In genomic region chr9:119107566-119107965, GRCm38 (mm10) we compare ENCODE assay signal across 10 mouse cellular contexts. TPM values are rescaled to one million over a fixed set of nuclear protein-coding genes. Genes with fewer than 3 reads are reported as not detected.
DNase-seq lines count a peak whose midpoint lies in the region; ATAC-seq and TF ChIP-seq lines count a peak whose summit lies in the region.
"Had no signal": no experiment of that assay in that cellular context is flagged by ENCODE, and none has a peak within 500 bp of the region (broad histone marks: within the 10 kb centered on the region; RNA-seq: fewer than 3 reads in every experiment).

No protein-coding gene starts in this region.

- H3K4me3 ChIP-seq in layer of hippocampus, adult 2 months = no peak overlapping the region
- no peak overlapping the region for H3K4me3 ChIP-seq in E14TG2a.4 (replicated peaks; ENCODE audit: low read length)
- no peak overlapping the region for H3K4me3 ChIP-seq in forebrain, embryonic 15.5 days
- no peak overlapping the region for H3K4me3 ChIP-seq in cerebellum, adult 2 months (replicated peaks; ENCODE audit: insufficient read depth, low read depth, low read length)
- H3K4me3 ChIP-seq: erythroblast, embryonic 14.5 days; limb, embryonic 12.5 days had no signal

- in situ Hi-C loops in Patski (cut with MboI; ENCODE audit: low pct_unique_long_range_greater_than_20kb) = loop anchor here (5.0 kb wide), 1 partner anchor 90 kb away; no protein-coding TSS in a partner anchor

- WGBS in forebrain, embryonic 15.5 days = 88% methylated on average over 4 of the region's 4 CpGs
- WGBS in cerebellum, adult 2 months = 67% methylated on average over 4 of the region's 4 CpGs

- no peak for ATAC-seq in Patski
- ATAC-seq in forebrain, embryonic 15.5 days (replicated peaks) = no peak

- POLR2A ChIA-PET in Patski (lab: Charles Lee) = no interaction called here

- H3K27ac ChIP-seq in layer of hippocampus, adult 2 months = no peak overlapping the region
- H3K27ac ChIP-seq in forebrain, embryonic 15.5 days (replicated peaks) = no peak overlapping the region
- H3K27ac ChIP-seq in cerebellum, adult 2 months (ENCODE audit: insufficient read depth, low read length) = no peak overlapping the region
- H3K27ac ChIP-seq: limb, embryonic 12.5 days had no signal

- no peak overlapping the region for H3K4me2 ChIP-seq in forebrain, embryonic 15.5 days (replicated peaks)
- H3K4me2 ChIP-seq: limb, embryonic 12.5 days had no signal

- H3K9ac ChIP-seq in forebrain, embryonic 15.5 days (replicated peaks) = no peak overlapping the region
- H3K9ac ChIP-seq: limb, embryonic 12.5 days had no signal

- no peak for TF ChIP-seq POLR2A in cerebellum, adult 2 months (IDR thresholded peaks at IDR 0.05; ENCODE audit: borderline replicate concordance, insufficient read depth, low read length)

- H3K36me3 ChIP-seq in E14TG2a.4 (ENCODE audit: insufficient read depth, low read length) = no peaks in the 10 kb centered on the region
- H3K36me3 ChIP-seq in forebrain, embryonic 15.5 days = no peaks in the 10 kb centered on the region
- H3K36me3 ChIP-seq: limb, embryonic 12.5 days had no signal

- peaks cover 38% of the 10 kb centered on the region for H3K4me1 ChIP-seq in E14TG2a.4 (replicated peaks; ENCODE audit: low read depth, low read length)
- peaks cover 4% of the 10 kb centered on the region for H3K4me1 ChIP-seq in forebrain, embryonic 15.5 days
- H3K4me1 ChIP-seq in cerebellum, adult 2 months (ENCODE audit: control insufficient read depth, insufficient read depth, low read length) = no peaks in the 10 kb centered on the region

- H3K27me3 ChIP-seq in E14TG2a.4 (ENCODE audit: insufficient read depth, low read length) (peaks cover 18% of the 10 kb centered on the region), Patski (no peaks in the 10 kb centered on the region)
- no peaks in the 10 kb centered on the region for H3K27me3 ChIP-seq in forebrain, embryonic 15.5 days
- H3K27me3 ChIP-seq in cerebellum, adult 2 months (ENCODE audit: control insufficient read depth, insufficient read depth, low read length) = no peaks in the 10 kb centered on the region

- TF ChIP-seq CTCF in layer of hippocampus, adult 2 months (conservative IDR thresholded peaks at IDR 0.05) = peak; percentile 76
- TF ChIP-seq CTCF in E14TG2a.4 (conservative IDR thresholded peaks at IDR 0.05; ENCODE audit: low read length) (peak; percentile 85), Patski (IDR thresholded peaks at IDR 0.05) (peak; percentile 87)
- no peak for TF ChIP-seq CTCF in cerebellum, adult 2 months (IDR thresholded peaks at IDR 0.05; ENCODE audit: borderline replicate concordance, insufficient read depth, low read depth, low read length)

- CTCF ChIA-PET in Patski (lab: Charles Lee) = interaction anchor here (0.8 to 1.5 kb wide), 4 partner anchors 10 to 125 kb away, joined by 3 to 4 read pairs (median 3); partner anchors contain the start of gene Gm47289

- DNase-seq in layer of hippocampus, adult 2 months (ENCODE audit: low spot score in 2 of 2) = no peak
- DNase-seq in layer of hippocampus, adult 8-10 months (ENCODE audit: low spot score in 2 of 2) = no peak
- DNase-seq in Patski (ENCODE audit: low read depth, low spot score) = no peak
- DNase-seq in induced T-regulatory cell, adult 2 months (ENCODE audit: low read depth) = peak; percentile 55
- no peak for DNase-seq in cerebellum, adult 2 months

- no peaks in the 10 kb centered on the region for H3K9me3 ChIP-seq in E14TG2a.4 (ENCODE audit: low read length)
- H3K9me3 ChIP-seq in forebrain, embryonic 15.5 days = no peaks in the 10 kb centered on the region

RNA-seq across cellular contexts. Expression of gene Dlec1, which starts 5.3 kb away (rescaled TPM):
- 1 to 10 TPM; 3.0 to 3.3 TPM for total RNA-seq in layer of hippocampus, adult 2 months (2021)
- 10 to 100 TPM in 1 of 4 experiments, 1 to 10 TPM in 3; 2.9 to 10.3 (median 3.9) TPM for total RNA-seq in layer of hippocampus, adult 8-10 months (2022)
- polyA plus RNA-seq in Patski (2021) = 8.7 TPM
- polyA plus RNA-seq in forebrain, embryonic 15.5 days (2015; fragmentation: Nextera tagmentation; extraction: Ambion mirVana) = 0.36 and 1.00 TPM in 2 replicates
- polyA plus RNA-seq in cerebellum, adult 2 months (2012; rRNA removed) = 1.2 and 2.1 TPM in 2 replicates
- total RNA-seq: neutrophil, adult 5-6 weeks had no signal
- polyA plus RNA-seq: erythroblast, embryonic 14.5 days had no signal

RNA-seq across cellular contexts. Expression of gene Plcd1, which starts 14.3 kb away (rescaled TPM):
- 10 to 100 TPM; 10.7 to 11.7 TPM for total RNA-seq in layer of hippocampus, adult 2 months (2021)
- total RNA-seq in layer of hippocampus, adult 8-10 months (2022) = 10 to 100 TPM in 3 of 4 experiments, 1 to 10 TPM in 1; 9.7 to 13.7 (median 12.2) TPM
- polyA plus RNA-seq in Patski (2021) = 57.9 TPM
- polyA plus RNA-seq in forebrain, embryonic 15.5 days (2015; fragmentation: Nextera tagmentation; extraction: Ambion mirVana) = 11.7 and 14.6 TPM in 2 replicates
- polyA plus RNA-seq in cerebellum, adult 2 months (2012; rRNA removed) = 14.7 and 16.3 TPM in 2 replicates

RNA-seq across cellular contexts. Expression of gene Acaa1b, which starts 49.3 kb away (rescaled TPM):
- total RNA-seq in layer of hippocampus, adult 2 months (2021) = 1 to 10 TPM; 1.6 TPM
- 1 to 10 TPM in 3 of 4 experiments, under 1 TPM in 1; 1.00 to 2.0 (median 1.5) TPM for total RNA-seq in layer of hippocampus, adult 8-10 months (2022)
- 7.9 TPM for polyA plus RNA-seq in Patski (2021)
- polyA plus RNA-seq in forebrain, embryonic 15.5 days (2015; fragmentation: Nextera tagmentation; extraction: Ambion mirVana) = 1.4 and 1.8 TPM in 2 replicates
- 0.52 and 1.2 TPM in 2 replicates for polyA plus RNA-seq in cerebellum, adult 2 months (2012; rRNA removed)
- total RNA-seq: neutrophil, adult 5-6 weeks had no signal

RNA-seq across cellular contexts. Expression of gene Gm47289, which starts 51.4 kb away (rescaled TPM):
- total RNA-seq in layer of hippocampus, adult 2 months (2021) = not detected
- not detected for total RNA-seq in layer of hippocampus, adult 8-10 months (2022)
- not detected for polyA plus RNA-seq in Patski (2021)
- polyA plus RNA-seq in forebrain, embryonic 15.5 days (2015; fragmentation: Nextera tagmentation; extraction: Ambion mirVana) = not detected in 2 replicates
- not detected in 2 replicates for polyA plus RNA-seq in cerebellum, adult 2 months (2012; rRNA removed)
- total RNA-seq: neutrophil, adult 5-6 weeks had no signal
- polyA plus RNA-seq: erythroblast, embryonic 14.5 days; limb, embryonic 12.5 days had no signal

RNA-seq across cellular contexts. Expression of gene Vill, which starts 55.0 kb away (rescaled TPM):
- under 1 TPM; 0.54 to 0.71 TPM for total RNA-seq in layer of hippocampus, adult 2 months (2021)
- 1 to 10 TPM in 3 of 4 experiments, under 1 TPM in 1; 0.99 to 4.4 (median 3.1) TPM for total RNA-seq in layer of hippocampus, adult 8-10 months (2022)
- 1.9 TPM for polyA plus RNA-seq in Patski (2021)
- polyA plus RNA-seq in forebrain, embryonic 15.5 days (2015; fragmentation: Nextera tagmentation; extraction: Ambion mirVana) = 2.1 and 2.7 TPM in 2 replicates
- 0.47 and 0.57 TPM in 2 replicates for polyA plus RNA-seq in cerebellum, adult 2 months (2012; rRNA removed)
- polyA plus RNA-seq: erythroblast, embryonic 14.5 days had no signal
